Mouse (Mus musculus) neural tube, embryonic 14.5 days (tissue): ENCODE measurements at regions not wholly inside any gene's neighbourhood (a gene's known extent, or its start where the extent isn't known, plus 50 kb on each side); places are given as distances from the start of the nearest gene placed in this dataset.

ENCODE experiments used
- ATAC-seq: fragments of 200-750 bp; cut with Nextera tagmentation; 2 replicates; pipeline ENCODE4 v1.8.0; 2017; ENCODE audit warnings: low read depth, mild to moderate bottlenecking, moderate TSS enrichment, moderate library complexity
- H3K27ac ChIP-seq: fragments of 300-500 bp; sonication (generic); 2 replicates; pipeline ENCODE4 v1.5.1; 2014; ENCODE audit warnings: low read depth, mild to moderate bottlenecking, control low read depth, low read length, moderate library complexity, mixed read lengths
- H3K27me3 ChIP-seq: fragments of 300-500 bp; sonication (generic); 2 replicates; pipeline ENCODE4 v1.6.1; 2014; ENCODE audit warnings: low read length; ENCODE audit not compliant: control insufficient read depth, insufficient read depth
- H3K36me3 ChIP-seq: fragments of 300-500 bp; sonication (generic); 2 replicates; pipeline ENCODE4 v1.6.1; 2014; ENCODE audit warnings: low read length, mixed read lengths; ENCODE audit not compliant: control insufficient read depth, insufficient read depth
- H3K4me1 ChIP-seq: fragments of 300-500 bp; sonication (generic); 2 replicates; pipeline ENCODE4 v1.6.1; 2014; ENCODE audit warnings: low read length; ENCODE audit not compliant: control insufficient read depth, insufficient read depth
- H3K4me2 ChIP-seq: fragments of 300-500 bp; sonication (generic); 2 replicates; pipeline ENCODE4 v1.6.1; 2014; ENCODE audit warnings: mild to moderate bottlenecking, low read depth, low read length, control low read depth
- H3K4me3 ChIP-seq: fragments of 300-500 bp; sonication (generic); 2 replicates; pipeline ENCODE4 v1.5.1; 2014; ENCODE audit warnings: low read depth, low read length, control low read depth, mixed read lengths
- H3K9ac ChIP-seq: fragments of 300-500 bp; sonication (generic); replicated peaks from 2 replicates; pipeline ENCODE4 v1.6.1; 2014; ENCODE audit warnings: low read depth, mild to moderate bottlenecking, control low read depth, low read length, mixed read lengths
- H3K9me3 ChIP-seq: fragments of 300-500 bp; sonication (generic); 2 replicates; pipeline ENCODE4 v1.6.1; 2016; ENCODE audit warnings: low read length; ENCODE audit not compliant: control insufficient read depth
- WGBS: fragments of 180-500 bp; shearing (Covaris S2); extraction: QIAGEN DNeasy Blood & Tissue Kit; methylation state at CpG from one replicate; pipeline ENCODE4 v1.1.7; 2014; 5-methylcytosine and 5-hydroxymethylcytosine counted together

DNA sequence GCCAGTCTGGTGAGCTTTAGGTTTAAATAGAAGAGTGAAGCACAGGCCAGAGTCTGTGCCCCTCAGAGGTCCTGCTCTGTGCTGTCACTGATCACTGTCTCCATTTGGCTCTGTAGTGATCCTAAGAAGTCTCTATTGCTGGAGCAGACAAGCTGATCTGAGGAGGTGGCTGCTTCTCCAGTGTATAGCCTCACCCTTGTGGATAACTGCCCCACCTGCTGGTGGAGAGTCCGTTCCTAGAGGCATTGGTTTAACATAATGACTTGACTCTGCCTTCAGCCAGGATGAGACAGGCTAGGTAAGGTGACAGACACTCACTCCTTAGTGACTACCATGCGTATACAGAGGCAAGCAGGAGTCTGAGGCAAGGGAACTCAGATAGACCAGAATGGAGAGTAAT, 136.5 kb upstream of the Foxn2 start:
- Histone ChIP-seq H3K4me1 (no peaks in the 10 kb centered on the region), H3K4me2 (no peak overlapping the region), H3K36me3 (no peaks in the 10 kb centered on the region), H3K9ac (no peak overlapping the region), H3K9me3 (no peaks in the 10 kb centered on the region), H3K4me3 (no peak overlapping the region), H3K27me3 (no peaks in the 10 kb centered on the region), H3K27ac (no peak overlapping the region)
- no peak for ATAC-seq
- 58% methylated on average over 2 of the region's 2 CpGs for WGBS

GRCm38 (mm10) chr17:88305165-88305564, 135.3 kb upstream of the Foxn2 start:
- no peaks in the 10 kb centered on the region for H3K9me3 ChIP-seq
- no peak for ATAC-seq
- 82% methylated on average over 9 of the region's 9 CpGs for WGBS

GRCm38 (mm10) chr17:88306325-88306724, 134.2 kb upstream of the Foxn2 start:
- WGBS: 70% methylated on average over 9 of the region's 9 CpGs
- Histone ChIP-seq H3K9me3 (no peaks in the 10 kb centered on the region), H3K4me1 (no peaks in the 10 kb centered on the region), H3K9ac (no peak overlapping the region), H3K4me2 (no peak overlapping the region), H3K27me3 (no peaks in the 10 kb centered on the region), H3K27ac (no peak overlapping the region), H3K4me3 (no peak overlapping the region), H3K36me3 (no peaks in the 10 kb centered on the region)
- no peak for ATAC-seq

More at GRCm38 (mm10) chr17:88305165-88305564, 135.3 kb upstream of the Foxn2 start:
- Histone ChIP-seq H3K4me2 (no peak overlapping the region), H3K36me3 (no peaks in the 10 kb centered on the region), H3K27me3 (no peaks in the 10 kb centered on the region), H3K9ac (no peak overlapping the region), H3K4me1 (no peaks in the 10 kb centered on the region), H3K27ac (no peak overlapping the region), H3K4me3 (no peak overlapping the region)

DNA sequence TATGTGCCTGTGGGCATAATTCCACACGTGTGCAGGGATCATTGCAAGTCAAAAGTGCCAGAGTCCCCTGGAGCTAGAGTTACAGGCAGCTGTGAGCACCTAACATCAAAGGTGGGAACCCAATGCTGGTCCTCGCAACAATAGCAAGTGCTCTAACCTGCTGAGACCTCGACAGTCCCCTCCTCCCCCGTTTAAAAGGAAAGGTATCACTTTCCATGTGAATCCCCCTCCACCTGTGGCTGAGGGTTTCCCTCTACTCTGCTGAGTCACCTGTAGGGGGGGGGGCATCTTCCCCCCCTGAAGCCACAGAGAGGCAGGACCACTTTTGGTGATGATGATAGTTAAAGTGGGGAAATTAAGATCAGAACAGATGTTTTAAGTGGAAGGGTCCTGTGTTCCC, 133.4 kb upstream of the Foxn2 start:
- H3K4me1 ChIP-seq: no peaks in the 10 kb centered on the region
- no peak for ATAC-seq
- no peak overlapping the region for H3K9ac ChIP-seq
- H3K4me2 ChIP-seq: no peak overlapping the region
- H3K4me3 ChIP-seq: no peak overlapping the region
- no peak overlapping the region for H3K27ac ChIP-seq
- no peaks in the 10 kb centered on the region for H3K27me3 ChIP-seq
- H3K36me3 ChIP-seq: no peaks in the 10 kb centered on the region
- WGBS: 48% methylated on average over 4 of the region's 4 CpGs
- H3K9me3 ChIP-seq: no peaks in the 10 kb centered on the region

DNA sequence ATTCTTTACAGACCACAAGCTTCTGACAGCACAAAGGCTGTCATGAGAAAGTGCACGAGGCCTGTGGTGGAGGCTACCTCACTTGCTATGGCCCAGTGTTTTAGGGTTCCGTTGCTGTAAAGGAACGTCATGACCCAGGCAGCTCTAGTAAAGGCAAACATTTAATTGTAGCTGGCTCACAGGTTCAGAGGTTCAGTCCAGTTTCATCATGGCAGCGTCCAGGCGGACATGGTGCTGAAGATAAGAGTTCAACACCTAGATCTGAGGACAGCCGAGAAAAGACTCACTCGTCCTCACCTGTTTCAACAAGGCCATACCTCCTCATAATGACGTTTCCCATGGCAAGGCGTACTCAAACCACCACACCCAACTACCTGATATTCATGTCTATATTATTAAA, 132.7 kb upstream of the Foxn2 start:
- WGBS: 89% methylated on average over 9 of the region's 9 CpGs
- Histone ChIP-seq H3K4me3 (no peak overlapping the region), H3K36me3 (no peaks in the 10 kb centered on the region), H3K9me3 (no peaks in the 10 kb centered on the region), H3K9ac (no peak overlapping the region), H3K4me2 (no peak overlapping the region), H3K4me1 (no peaks in the 10 kb centered on the region), H3K27ac (no peak overlapping the region), H3K27me3 (no peaks in the 10 kb centered on the region)
- no peak for ATAC-seq

GRCm38 (mm10) chr17:88312876-88313275, 127.6 kb upstream of the Foxn2 start:
- Histone ChIP-seq H3K4me3 (no peak overlapping the region), H3K9ac (no peak overlapping the region), H3K4me2 (no peak overlapping the region), H3K9me3 (no peaks in the 10 kb centered on the region), H3K4me1 (no peaks in the 10 kb centered on the region), H3K27ac (no peak overlapping the region), H3K27me3 (no peaks in the 10 kb centered on the region), H3K36me3 (no peaks in the 10 kb centered on the region)
- 86% methylated on average over 2 of the region's 2 CpGs for WGBS
- ATAC-seq: no peak

- Histone ChIP-seq H3K9me3 (no peaks in the 10 kb centered on the region), H3K27ac (0 out of 2 replicates have a peak overlapping the region, but pooled peaks have one; percentile 34), H3K4me1 (no peaks in the 10 kb centered on the region), H3K4me3 (no peak overlapping the region), H3K27me3 (no peaks in the 10 kb centered on the region), H3K9ac (no peak overlapping the region), H3K4me2 (no peak overlapping the region), H3K36me3 (no peaks in the 10 kb centered on the region)
- peak; percentile 93 for ATAC-seq
- 51% methylated on average over 15 of the region's 15 CpGs for WGBS
Measured at GRCm38 (mm10) chr17:88316213-88316967, 124.1 kb upstream of the Foxn2 start.

DNA sequence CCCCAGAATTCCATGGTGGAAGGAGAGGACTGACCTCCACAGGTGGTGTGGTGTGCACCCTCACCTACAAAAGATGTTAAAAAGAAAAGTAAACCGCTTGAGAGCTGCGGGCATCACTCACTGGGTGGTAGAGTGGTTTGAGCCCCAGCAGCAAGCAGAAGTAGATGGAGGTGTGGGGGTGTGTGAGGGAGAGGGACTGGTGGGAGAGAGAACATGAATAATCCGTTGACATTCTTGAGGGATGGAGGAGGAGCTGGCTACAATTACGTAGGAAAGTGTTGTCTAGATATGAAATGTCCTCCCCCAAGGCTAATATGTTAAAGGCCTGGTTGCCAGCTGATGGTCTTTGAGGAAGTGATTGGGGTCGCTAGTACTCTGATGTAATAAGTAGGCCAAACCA, 123.2 kb upstream of the Foxn2 start:
- Histone ChIP-seq H3K9ac (no peak overlapping the region), H3K27me3 (no peaks in the 10 kb centered on the region), H3K4me2 (no peak overlapping the region), H3K36me3 (no peaks in the 10 kb centered on the region), H3K9me3 (no peaks in the 10 kb centered on the region), H3K4me3 (no peak overlapping the region), H3K4me1 (no peaks in the 10 kb centered on the region), H3K27ac (no peak overlapping the region)
- no peak for ATAC-seq
- WGBS: 78% methylated on average over 5 of the region's 5 CpGs

- 89% methylated on average over 7 of the region's 7 CpGs for WGBS
- no peak overlapping the region for H3K27ac ChIP-seq
Measured at GRCm38 (mm10) chr17:88317806-88318205, 122.7 kb upstream of the Foxn2 start.

More at GRCm38 (mm10) chr17:88317806-88318205, 122.7 kb upstream of the Foxn2 start:
- Histone ChIP-seq H3K4me2 (no peak overlapping the region), H3K27me3 (no peaks in the 10 kb centered on the region), H3K36me3 (no peaks in the 10 kb centered on the region), H3K9me3 (no peaks in the 10 kb centered on the region), H3K4me3 (no peak overlapping the region), H3K4me1 (no peaks in the 10 kb centered on the region), H3K9ac (no peak overlapping the region)
- ATAC-seq: no peak
